Mouse (Mus musculus) limb, embryonic 12.5 days (tissue): ENCODE measurements around the gene Aqp1. TPM values are rescaled to one million over a fixed set of nuclear protein-coding genes. Genes with fewer than 3 reads are reported as not detected.
A peak's percentile ranks its signal among the peaks of the same experiment; 100 is the strongest.

Source experiments
- ATAC-seq: fragments of 200-750 bp; cut with Nextera tagmentation; 2 replicates; pipeline ENCODE4 v1.8.0; 2017; ENCODE audit warnings: low read depth, moderate TSS enrichment; ENCODE audit not compliant: insufficient number of reproducible peaks, insufficient read depth, low FRiP score, low TSS enrichment
- H3K27ac ChIP-seq: fragments of 300-500 bp; sonication (generic); 2 replicates; pipeline ENCODE4 v1.5.1; 2016; ENCODE audit warnings: mild to moderate bottlenecking, moderate library complexity
- H3K27me3 ChIP-seq: fragments of 300-500 bp; sonication (generic); 2 replicates; pipeline ENCODE4 v1.6.1; 2016; ENCODE audit warnings: mild to moderate bottlenecking, moderate library complexity
- H3K36me3 ChIP-seq: fragments of 300-500 bp; sonication (generic); 2 replicates; pipeline ENCODE4 v1.6.1; 2016; ENCODE audit warnings: mild to moderate bottlenecking, moderate library complexity
- H3K4me1 ChIP-seq: fragments of 300-500 bp; sonication (generic); replicated peaks from 2 replicates; pipeline ENCODE4 v1.6.1; 2016
- H3K4me2 ChIP-seq: fragments of 300-500 bp; sonication (generic); 2 replicates; pipeline ENCODE4 v1.6.1; 2016; ENCODE audit warnings: mild to moderate bottlenecking, moderate library complexity
- H3K4me3 ChIP-seq: fragments of 300-500 bp; sonication (generic); replicated peaks from 2 replicates; pipeline ENCODE4 v1.5.1; 2016; ENCODE audit warnings: mild to moderate bottlenecking
- H3K9ac ChIP-seq: fragments of 300-500 bp; sonication (generic); replicated peaks from 2 replicates; pipeline ENCODE4 v1.6.1; 2016; ENCODE audit warnings: mild to moderate bottlenecking, moderate library complexity
- H3K9me3 ChIP-seq: fragments of 300-500 bp; sonication (generic); 2 replicates; pipeline ENCODE4 v1.6.1; 2016; ENCODE audit warnings: mild to moderate bottlenecking, moderate library complexity
- WGBS: fragments of 180-500 bp; shearing (Covaris S2); methylation state at CpG from one replicate; pipeline ENCODE4 v1.1.7; 2016; 5-methylcytosine and 5-hydroxymethylcytosine counted together
- polyA plus RNA-seq: library from polyadenylated mRNA; unstranded; fragments of >200 nt; fragmentation: Nextera tagmentation; extraction: Ambion mirVana; gene quantifications from 2 replicates; pipeline ENCODE4 v1.2.1, GENCODE M21; 2016

Aqp1 gene
- polyA plus RNA-seq, 1 experiment from 2014 or later: 4.0 TPM

DNA sequence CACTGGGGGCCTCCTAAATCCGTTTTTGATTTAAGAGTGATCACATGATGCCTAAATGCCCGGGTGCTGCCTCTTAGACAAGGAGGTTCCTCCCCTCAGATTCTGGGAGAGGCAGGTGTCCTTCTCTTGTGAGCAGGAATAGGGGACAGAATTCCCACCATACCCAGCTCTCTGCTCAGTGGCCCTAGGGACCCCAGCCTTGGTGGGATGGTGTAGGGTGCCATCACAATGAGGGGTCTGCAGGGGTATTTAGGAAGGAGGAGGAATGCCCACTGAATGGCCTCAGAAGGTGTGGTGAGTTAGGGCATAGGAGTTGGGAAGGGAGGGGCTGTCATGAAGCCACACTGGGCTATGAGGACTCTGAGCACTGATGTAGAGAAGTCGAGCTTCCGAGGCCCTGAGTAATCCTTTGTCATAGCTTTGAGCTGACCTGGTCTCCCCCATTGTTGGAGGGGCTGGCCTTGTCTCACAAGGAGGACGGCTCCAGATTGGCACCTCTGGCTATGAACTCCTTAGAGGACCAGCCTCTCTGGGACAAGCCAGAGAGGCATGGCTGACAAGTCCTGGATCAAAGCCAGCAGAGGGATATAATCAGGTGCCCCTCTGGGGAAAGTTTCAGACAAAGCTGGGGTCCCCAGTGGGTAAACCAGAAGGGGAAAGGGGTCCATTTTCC is 4.0 kb upstream of the Aqp1 start:
- Histone ChIP-seq H3K4me3 (no peak overlapping the region), H3K4me1 (peaks cover 47% of the 10 kb centered on the region), H3K4me2 (no peak overlapping the region), H3K27ac (peak overlapping the region; percentile 29), H3K36me3 (no peaks in the 10 kb centered on the region), H3K27me3 (peaks cover 11% of the 10 kb centered on the region; the same call in 1 of the 2 replicates), H3K9ac (no peak overlapping the region), H3K9me3 (no peaks in the 10 kb centered on the region)
- WGBS: 68% methylated on average over 5 of the region's 5 CpGs
- ATAC-seq: no peak

DNA sequence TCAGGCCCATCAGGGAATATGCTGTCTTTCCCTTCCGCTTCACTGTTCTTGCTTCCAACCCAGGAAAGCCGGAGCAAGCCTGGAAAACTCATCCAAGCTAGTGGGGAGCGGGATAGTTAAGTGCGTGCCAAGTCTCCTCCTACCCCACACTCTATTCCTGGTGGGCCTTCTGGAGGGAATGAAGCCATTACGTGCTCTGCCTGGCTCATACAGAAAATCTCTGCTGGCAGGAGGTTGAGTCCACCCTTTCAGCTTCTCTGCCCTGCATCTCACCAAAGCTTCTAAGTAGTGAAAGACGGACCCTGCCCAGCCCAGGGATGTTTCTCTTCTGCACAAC is 3.5 kb upstream of the Aqp1 start:
- Histone ChIP-seq H3K27ac (peak overlapping the region; percentile 41), H3K9me3 (no peaks in the 10 kb centered on the region), H3K4me2 (no peak overlapping the region), H3K36me3 (no peaks in the 10 kb centered on the region), H3K4me3 (no peak overlapping the region), H3K9ac (no peak overlapping the region), H3K4me1 (peaks cover 52% of the 10 kb centered on the region), H3K27me3 (peaks cover 13% of the 10 kb centered on the region; the same call in 1 of the 2 replicates)
- WGBS: 82% methylated on average over 6 of the region's 6 CpGs
- no peak for ATAC-seq

DNA sequence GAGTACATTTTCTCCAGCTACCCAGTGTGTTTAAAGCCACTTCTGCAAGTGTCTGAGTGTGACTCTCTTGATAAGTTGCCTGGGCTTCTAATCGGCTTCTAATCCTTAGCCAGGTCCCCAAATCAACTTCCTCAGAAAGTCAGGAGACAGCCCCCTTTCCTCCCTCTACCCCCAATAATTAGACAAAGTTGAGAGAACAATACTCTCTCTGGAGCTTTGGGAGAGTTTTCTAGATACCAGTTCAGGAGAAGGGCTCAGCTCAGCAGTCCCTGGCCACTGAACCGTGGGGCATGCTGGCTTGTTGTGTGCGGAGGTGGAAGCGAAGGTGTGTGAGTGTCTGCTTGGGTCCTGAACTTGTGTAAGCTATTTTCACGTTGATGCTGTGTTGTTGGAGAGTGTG is 1.0 kb downstream of the Aqp1 start:
- Histone ChIP-seq H3K4me3 (no peak overlapping the region), H3K4me2 (no peak overlapping the region), H3K4me1 (peaks cover 43% of the 10 kb centered on the region), H3K9ac (no peak overlapping the region), H3K27ac (no peak overlapping the region), H3K27me3 (0 out of 2 replicates have a peak, but pooled peaks cover 9% of the 10 kb centered on the region), H3K9me3 (no peaks in the 10 kb centered on the region), H3K36me3 (no peaks in the 10 kb centered on the region)
- WGBS: 83% methylated on average over 5 of the region's 5 CpGs
- ATAC-seq: no peak

DNA sequence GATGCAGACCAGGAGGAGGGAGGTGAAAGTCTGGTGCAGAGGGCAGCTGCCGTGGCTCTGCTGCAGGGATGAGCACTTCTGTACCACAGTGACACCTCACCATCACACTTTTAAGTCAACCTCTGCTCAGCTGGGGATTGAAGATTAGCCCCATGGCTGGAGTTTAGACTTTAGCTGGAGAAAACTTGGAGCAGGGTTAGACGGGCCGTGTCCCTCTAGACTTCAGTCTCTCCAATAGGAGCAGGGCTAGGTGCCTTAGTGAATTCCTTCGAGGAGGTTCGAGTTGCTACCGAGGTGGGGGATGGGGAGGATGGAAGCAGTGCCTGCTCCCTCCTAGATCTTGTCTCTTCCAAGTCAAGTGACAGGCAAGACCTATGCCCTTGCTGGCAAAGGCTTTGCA is 1.8 kb downstream of the Aqp1 start:
- H3K27me3 ChIP-seq: 0 out of 2 replicates have a peak, but pooled peaks cover 9% of the 10 kb centered on the region
- H3K27ac ChIP-seq: no peak overlapping the region
- H3K9me3 ChIP-seq: no peaks in the 10 kb centered on the region
- H3K4me2 ChIP-seq: no peak overlapping the region
- peaks cover 45% of the 10 kb centered on the region for H3K4me1 ChIP-seq
- no peak for ATAC-seq
- 41% methylated on average over 6 of the region's 6 CpGs for WGBS
- no peak overlapping the region for H3K9ac ChIP-seq
- no peak overlapping the region for H3K4me3 ChIP-seq
- no peaks in the 10 kb centered on the region for H3K36me3 ChIP-seq

DNA sequence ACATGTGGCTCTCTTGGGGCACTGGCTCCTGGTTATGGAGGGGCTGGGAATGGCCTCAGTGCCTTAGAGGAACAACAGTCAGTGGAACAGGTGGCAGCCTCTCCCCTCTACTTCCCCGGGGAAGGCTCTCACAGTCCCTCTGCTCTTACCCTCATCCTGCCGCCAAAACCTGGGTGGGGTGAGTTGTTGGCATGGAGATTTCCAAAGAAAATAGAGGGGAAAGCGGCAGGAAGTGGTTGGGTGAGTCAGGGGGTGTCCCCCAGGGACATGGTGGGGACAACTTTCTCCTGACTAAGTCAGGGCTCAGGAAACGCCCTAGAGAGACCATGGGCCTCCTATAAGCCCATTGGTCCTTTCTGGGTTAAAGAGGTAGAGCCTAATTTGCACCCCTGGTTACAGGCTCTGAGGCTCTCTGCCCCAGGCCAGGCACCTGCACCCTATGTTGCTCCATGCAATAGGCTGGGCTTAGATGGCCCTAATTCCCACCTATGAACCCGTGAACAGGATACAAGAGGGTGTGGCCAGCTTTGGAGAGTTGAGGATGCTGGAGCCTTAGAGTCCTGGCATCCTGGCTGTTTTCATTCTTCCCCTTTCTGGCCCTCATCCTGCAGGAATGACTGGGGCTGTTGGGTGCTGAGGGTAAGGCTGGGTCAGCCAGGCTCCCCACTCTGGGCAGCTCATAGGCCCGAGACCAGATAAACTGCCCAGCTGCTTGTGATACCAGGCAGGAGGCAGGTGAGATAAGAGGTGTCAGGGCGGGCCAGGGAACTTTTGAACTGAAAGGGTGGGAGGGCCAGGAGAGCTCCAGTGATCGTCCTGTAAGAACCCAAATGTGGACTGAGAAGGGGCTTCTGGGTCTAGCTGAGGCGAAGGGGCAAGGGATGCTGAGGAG is 2.9 kb downstream of the Aqp1 start:
- WGBS: 62% methylated on average over 9 of the region's 9 CpGs
- H3K4me1 ChIP-seq: peaks cover 43% of the 10 kb centered on the region
- no peak overlapping the region for H3K4me3 ChIP-seq
- H3K9me3 ChIP-seq: no peaks in the 10 kb centered on the region
- no peak overlapping the region for H3K9ac ChIP-seq
- H3K27me3 ChIP-seq: 0 out of 2 replicates have a peak, but pooled peaks cover 9% of the 10 kb centered on the region
- H3K4me2 ChIP-seq: no peak overlapping the region
- H3K27ac ChIP-seq: no peak overlapping the region
- no peaks in the 10 kb centered on the region for H3K36me3 ChIP-seq
- ATAC-seq: no peak

DNA sequence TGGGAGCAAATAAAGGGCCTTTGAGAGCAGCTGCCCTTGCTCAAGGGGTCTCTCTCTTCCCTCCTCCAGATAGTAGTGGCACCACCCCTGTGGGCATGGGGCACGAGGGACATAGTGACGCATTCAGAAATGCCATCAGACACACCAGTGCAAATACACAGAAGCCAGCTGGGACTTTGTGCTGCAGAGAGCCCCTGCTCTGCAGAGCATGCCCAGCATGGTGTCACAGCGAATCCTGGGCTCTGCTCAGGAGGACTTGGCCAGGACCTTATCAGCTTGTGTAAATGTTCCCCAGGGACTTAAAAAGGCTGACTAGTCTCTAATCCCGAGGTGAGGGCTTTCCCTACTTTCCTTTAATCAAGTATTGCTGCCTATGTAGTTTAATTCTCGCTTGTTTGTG is 5.5 kb downstream of the Aqp1 start:
- no peak overlapping the region for H3K9ac ChIP-seq
- no peak overlapping the region for H3K4me3 ChIP-seq
- H3K27ac ChIP-seq: no peak overlapping the region
- ATAC-seq: no peak
- H3K9me3 ChIP-seq: no peaks in the 10 kb centered on the region
- H3K4me1 ChIP-seq: peaks cover 19% of the 10 kb centered on the region
- H3K4me2 ChIP-seq: no peak overlapping the region
- H3K36me3 ChIP-seq: no peaks in the 10 kb centered on the region
- 47% methylated on average over 5 of the region's 5 CpGs for WGBS
- 0 out of 2 replicates have a peak, but pooled peaks cover 8% of the 10 kb centered on the region for H3K27me3 ChIP-seq

DNA sequence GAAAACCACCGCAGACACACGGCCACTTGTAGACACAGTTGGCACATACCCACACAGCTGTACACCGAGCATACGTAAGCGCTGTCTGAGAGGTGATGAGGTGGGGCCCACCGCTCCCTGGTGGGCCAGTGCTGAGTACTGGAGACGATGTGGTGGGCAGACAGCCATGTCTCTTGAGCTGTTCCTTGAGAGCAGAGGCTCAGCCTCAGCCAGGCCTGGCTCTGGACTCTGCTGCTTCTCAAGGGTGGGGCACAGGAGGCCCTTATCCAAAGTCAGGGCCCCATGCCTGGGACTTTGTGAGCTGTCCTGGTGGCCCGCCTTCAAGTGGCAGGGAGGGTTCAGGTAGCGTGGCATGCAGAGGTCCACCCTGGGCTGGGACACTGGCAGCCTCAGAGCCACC is 6.1 kb downstream of the Aqp1 start:
- ATAC-seq: 0 out of 2 replicates have a peak, but pooled peaks have one; percentile 18

DNA sequence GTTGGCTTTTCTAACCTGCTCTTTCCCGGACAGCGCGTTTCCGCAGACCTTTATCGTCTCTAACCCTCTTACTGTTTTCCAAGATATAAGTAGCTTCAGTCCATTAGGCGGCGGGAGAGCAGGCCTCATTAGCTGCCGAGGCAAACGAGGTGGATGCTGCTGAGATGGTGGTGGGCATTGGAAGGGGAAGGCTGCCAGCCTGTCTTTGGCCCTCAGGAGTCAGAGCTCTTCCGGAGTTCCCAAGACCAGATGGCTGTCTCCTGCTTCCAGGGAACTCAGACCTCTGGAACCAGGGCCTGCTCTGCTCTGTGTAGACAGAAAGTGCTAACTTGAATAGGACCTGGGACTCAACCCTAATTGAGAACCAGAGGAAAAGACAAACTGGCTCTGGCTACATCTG is 7.2 kb downstream of the Aqp1 start:
- no peaks in the 10 kb centered on the region for H3K27me3 ChIP-seq
- no peak overlapping the region for H3K4me3 ChIP-seq
- H3K4me2 ChIP-seq: no peak overlapping the region
- H3K27ac ChIP-seq: no peak overlapping the region
- no peak overlapping the region for H3K9ac ChIP-seq
- H3K4me1 ChIP-seq: peaks cover 8% of the 10 kb centered on the region; the same call in 1 of the 2 replicates
- no peak for ATAC-seq
- H3K36me3 ChIP-seq: no peaks in the 10 kb centered on the region
- WGBS: 79% methylated on average over 10 of the region's 10 CpGs
- no peaks in the 10 kb centered on the region for H3K9me3 ChIP-seq

More for the DNA sequence above, 6.1 kb downstream of the Aqp1 start:
- Histone ChIP-seq H3K9me3 (no peaks in the 10 kb centered on the region), H3K4me3 (no peak overlapping the region), H3K4me2 (no peak overlapping the region), H3K27me3 (0 out of 2 replicates have a peak, but pooled peaks cover 1% of the 10 kb centered on the region), H3K9ac (no peak overlapping the region), H3K27ac (no peak overlapping the region), H3K4me1 (peaks cover 15% of the 10 kb centered on the region; the same call in 1 of the 2 replicates), H3K36me3 (no peaks in the 10 kb centered on the region)
- 79% methylated on average over 9 of the region's 9 CpGs for WGBS

DNA sequence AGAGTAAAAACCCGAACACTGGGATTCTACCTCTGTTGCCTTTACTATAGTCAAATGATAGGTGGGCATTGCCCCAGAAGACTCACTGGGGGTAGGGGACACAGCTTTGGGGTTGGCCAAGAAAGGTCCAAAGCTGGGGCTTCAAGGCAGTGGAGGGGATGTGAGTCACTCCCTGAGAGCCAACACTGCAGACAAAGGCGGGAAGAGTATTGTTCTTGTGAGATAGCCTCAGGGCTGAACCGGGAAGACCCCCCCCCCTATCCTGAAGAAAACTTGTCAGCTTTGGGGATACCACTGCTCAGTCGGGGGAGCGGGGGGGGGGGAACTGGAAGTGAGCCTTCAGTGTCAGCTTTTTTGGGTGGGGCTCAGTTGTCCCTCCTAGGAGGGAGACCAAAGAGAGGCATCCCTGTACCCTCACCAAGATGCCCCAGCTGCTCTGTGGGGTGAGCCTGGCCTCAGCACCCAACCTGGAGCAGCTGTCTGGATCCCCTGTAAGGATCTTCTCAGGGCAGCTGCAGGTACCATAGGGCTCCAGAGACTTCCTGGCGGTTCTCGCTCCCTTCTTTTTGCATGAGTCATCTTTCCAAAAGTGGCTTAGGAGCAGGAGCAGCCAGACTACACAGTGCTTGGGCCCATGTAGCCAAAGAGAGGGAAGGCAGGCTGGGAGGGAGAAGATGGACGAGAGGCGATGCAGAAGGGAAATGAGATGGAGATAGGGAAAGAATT is 8.2 kb downstream of the Aqp1 start:
- Histone ChIP-seq H3K9ac (no peak overlapping the region), H3K4me1 (peaks cover 8% of the 10 kb centered on the region; the same call in 1 of the 2 replicates), H3K9me3 (no peaks in the 10 kb centered on the region), H3K4me3 (no peak overlapping the region), H3K27me3 (no peaks in the 10 kb centered on the region), H3K36me3 (no peaks in the 10 kb centered on the region), H3K4me2 (no peak overlapping the region), H3K27ac (no peak overlapping the region)
- 82% methylated on average over 9 of the region's 9 CpGs for WGBS
- no peak for ATAC-seq

DNA sequence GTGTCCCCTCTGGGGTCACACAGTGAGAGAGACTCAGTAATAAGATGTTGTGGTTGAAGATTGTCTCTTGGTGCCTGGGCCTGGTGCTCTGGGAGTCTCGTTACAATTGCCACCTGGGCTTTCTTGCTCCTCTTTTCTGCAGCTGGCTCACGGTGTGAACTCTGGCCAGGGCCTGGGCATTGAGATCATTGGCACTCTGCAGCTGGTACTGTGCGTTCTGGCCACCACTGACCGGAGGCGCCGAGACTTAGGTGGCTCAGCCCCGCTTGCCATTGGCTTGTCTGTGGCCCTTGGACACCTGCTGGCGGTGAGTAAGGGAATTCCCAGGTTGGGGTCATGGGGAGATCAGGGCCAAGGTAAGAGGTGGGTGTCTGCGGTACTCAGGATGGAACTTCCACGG is 9.0 kb downstream of the Aqp1 start:
- H3K4me3 ChIP-seq: no peak overlapping the region
- peaks cover 7% of the 10 kb centered on the region; the same call in 1 of the 2 replicates for H3K9me3 ChIP-seq
- peaks cover 8% of the 10 kb centered on the region; the same call in 1 of the 2 replicates for H3K4me1 ChIP-seq
- H3K9ac ChIP-seq: no peak overlapping the region
- no peaks in the 10 kb centered on the region for H3K27me3 ChIP-seq
- ATAC-seq: no peak
- no peaks in the 10 kb centered on the region for H3K36me3 ChIP-seq
- H3K27ac ChIP-seq: no peak overlapping the region
- WGBS: 87% methylated on average over 10 of the region's 10 CpGs
- no peak overlapping the region for H3K4me2 ChIP-seq

DNA sequence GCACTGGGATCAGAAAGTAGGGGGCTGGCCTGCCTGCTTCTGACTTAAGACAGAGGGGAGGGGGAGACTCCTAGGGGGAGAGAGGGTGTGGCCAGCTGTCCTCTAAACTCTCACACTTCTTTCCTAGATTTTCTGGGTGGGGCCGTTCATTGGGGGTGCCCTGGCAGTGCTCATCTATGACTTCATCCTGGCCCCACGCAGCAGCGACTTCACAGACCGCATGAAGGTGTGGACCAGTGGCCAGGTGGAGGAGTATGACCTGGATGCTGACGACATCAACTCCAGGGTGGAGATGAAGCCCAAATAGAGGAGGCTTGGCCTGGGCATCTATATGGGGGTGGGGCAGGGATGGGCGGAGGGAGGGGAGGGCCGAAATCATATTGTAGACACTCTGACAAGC is 10.3 kb downstream of the Aqp1 start:
- WGBS: 82% methylated on average over 7 of the region's 7 CpGs
- Histone ChIP-seq H3K4me1 (peaks cover 8% of the 10 kb centered on the region; the same call in 1 of the 2 replicates), H3K27me3 (no peaks in the 10 kb centered on the region), H3K27ac (no peak overlapping the region), H3K4me3 (no peak overlapping the region), H3K36me3 (no peaks in the 10 kb centered on the region), H3K9ac (no peak overlapping the region), H3K4me2 (no peak overlapping the region), H3K9me3 (peaks cover 7% of the 10 kb centered on the region; the same call in 1 of the 2 replicates)
- no peak for ATAC-seq
